Mouse (Mus musculus) adrenal gland, postnatal 36 days (tissue): ENCODE results near the gene Gm45208. TPM values are rescaled to one million over a fixed set of nuclear protein-coding genes. Genes with fewer than 3 reads are reported as not detected.

ENCODE experiments used
- DNase-seq, 2 experiments: peaks; one replicate each; pipeline ENCODE4 v3.0.0; 2021; ENCODE audit warnings: mixed read lengths in 1 of 2
- total RNA-seq, 2 experiments: library from RNA; stranded (reverse); gene quantifications; 2 replicates each; pipeline ENCODE4 v1.2.3; 2021

The Gm45208 gene
- total RNA-seq, 2 experiments from 2014 or later = 0.43 TPM; not detected in 1

- DNase-seq = peak; percentile 23 to 52
Observed at GRCm38 (mm10) chrX:7727176-7727575, 5.1 kb downstream of the Gm45208 start.

GRCm38 (mm10) chrX:7728215-7728921, 6.3 kb downstream of the Gm45208 start, which contains the start of gene Praf2:
TSS of gene Praf2 (plus strand) at chrX:7728439.
- peak; percentile 79 to 82 for DNase-seq

DNA sequence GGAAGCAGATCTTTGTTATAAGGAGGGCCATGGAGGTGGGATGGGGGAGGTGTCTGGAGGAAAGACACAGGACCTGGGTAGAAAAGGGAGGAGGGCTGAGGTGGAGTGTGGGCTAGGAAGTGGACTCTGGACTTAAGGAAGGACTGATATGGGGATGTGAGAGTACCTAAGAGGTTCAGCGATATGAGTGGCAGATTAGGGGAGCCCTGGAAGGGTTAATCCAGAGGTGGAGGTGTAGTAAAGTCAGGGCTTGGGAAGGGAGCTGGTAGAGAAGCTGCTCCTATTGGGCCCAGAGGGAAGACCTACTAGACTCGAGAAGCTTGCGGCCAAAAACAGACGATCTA, 6.8 kb downstream of the Gm45208 start:
- DNase-seq = no peak

GRCm38 (mm10) chrX:7733571-7734156, 11.6 kb downstream of the Gm45208 start:
- DNase-seq = peak; percentile 74 to 82

DNA sequence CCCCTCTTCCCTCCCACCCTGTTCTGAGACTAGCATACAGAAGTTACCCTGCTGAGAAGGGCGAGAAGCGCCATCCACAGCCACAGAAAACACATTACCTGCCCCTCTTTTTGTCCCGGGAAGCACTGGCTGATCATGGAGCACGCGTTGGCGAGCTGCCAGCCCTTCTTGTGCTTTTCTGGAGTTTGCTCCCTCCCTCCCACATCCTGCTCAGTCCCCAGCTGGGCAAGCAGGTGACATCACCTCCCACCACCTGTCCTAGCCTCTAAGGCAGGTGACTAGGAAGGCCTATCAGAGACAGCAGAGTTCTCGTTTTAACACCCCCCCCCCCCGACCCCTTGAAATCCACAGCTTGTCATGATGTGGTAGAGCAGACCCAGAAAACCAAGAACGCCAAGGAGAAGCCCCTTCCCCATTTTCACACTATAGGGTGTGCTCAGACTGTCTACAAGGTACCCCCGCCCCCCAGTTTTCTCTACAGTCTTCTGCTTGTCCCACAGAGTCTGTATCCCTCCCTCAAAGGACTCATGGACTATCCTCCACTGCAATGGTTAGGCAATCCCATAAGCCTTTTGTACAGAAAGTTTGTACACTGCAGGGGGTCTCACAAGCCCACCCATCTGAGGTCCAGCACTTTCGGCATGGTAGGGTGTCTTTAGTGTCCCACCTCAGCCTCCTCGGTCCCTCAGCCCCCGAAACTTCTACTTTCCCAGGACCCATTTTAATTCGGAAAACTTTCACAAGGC, 17.5 kb downstream of the Gm45208 start:
- no peak for DNase-seq

DNA sequence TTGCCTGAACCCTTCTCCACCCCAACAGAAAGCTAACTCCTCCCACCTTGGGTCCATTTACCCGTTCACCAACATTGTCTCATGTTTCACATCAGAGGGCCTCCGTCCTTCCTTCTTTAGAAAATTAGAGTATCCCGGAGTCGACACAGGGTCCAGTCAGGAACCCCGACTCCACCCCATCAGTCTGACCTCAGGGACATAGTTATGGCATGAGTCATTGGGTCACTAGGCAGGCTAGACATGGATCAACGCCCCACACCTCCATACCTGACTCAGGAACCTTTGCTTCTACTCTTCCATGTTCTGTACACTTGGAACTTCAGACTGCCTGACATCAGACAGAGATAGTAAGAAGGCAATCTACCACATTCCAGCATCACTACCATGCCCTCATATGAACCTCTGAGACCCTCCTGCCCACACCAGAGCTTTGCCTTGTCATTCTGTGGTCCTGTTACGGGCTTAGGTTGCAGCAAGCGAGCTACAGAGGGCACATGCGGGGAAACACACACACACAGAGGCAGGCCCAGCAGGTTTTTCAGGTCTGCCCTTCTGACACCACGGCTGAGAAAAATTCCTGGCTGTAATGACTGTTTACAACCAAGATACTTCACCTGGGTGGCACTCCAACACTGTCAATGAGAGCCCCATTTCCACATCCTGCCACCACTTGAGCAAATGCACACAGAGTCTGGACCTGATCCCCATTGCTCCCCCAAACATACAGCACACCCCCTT, 18.2 kb downstream of the Gm45208 start:
- no peak for DNase-seq

DNA sequence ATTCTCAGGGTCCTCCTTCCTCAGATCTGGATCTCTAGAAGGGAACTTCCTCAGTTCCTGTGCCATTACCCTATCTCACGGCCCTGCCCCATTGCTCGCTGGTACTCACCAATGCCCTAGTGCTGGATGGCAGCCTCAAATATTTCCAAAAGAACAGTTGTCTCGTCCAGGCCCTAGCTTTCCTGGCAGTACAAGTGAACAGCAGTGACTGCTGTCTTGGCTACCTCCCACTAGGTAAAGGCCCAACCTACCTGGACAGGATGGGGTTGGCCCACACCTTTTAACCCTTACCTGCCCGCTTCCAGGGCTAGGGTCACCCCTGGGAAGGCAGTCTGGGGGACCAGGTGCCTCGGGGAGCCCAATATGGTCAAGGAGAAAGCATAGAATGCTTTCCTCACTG, 19.1 kb downstream of the Gm45208 start:
- no peak for DNase-seq

GRCm38 (mm10) chrX:7743470-7743869, 21.4 kb downstream of the Gm45208 start:
- no peak for DNase-seq

DNA sequence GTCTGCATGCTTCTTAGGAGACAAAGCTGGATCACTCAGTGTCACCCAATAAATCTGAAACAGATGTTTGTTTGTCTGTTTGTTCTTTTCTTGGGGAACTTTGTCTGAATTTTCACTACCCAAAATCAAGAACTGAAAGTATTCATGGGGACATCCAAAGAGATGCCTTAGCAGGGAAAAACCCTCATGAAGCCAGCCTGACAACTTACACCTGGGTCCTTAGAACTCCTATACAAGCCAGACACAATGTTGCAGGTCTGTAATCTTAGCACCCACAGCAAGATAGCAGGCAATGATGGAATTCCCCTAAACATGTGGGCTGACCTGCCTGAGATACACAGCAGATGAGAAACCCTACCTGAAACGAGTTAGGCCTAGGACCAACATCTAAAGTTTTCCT, 22.9 kb downstream of the Gm45208 start:
- no peak for DNase-seq

- DNase-seq = no peak
Observed at GRCm38 (mm10) chrX:7745429-7745828, 23.4 kb downstream of the Gm45208 start.

GRCm38 (mm10) chrX:7750432-7751116, 28.5 kb downstream of the Gm45208 start, which contains the start of gene Ccdc120:
TSS of gene Ccdc120 (minus strand) at chrX:7750905.
- peak; percentile 76 to 79 for DNase-seq

DNA sequence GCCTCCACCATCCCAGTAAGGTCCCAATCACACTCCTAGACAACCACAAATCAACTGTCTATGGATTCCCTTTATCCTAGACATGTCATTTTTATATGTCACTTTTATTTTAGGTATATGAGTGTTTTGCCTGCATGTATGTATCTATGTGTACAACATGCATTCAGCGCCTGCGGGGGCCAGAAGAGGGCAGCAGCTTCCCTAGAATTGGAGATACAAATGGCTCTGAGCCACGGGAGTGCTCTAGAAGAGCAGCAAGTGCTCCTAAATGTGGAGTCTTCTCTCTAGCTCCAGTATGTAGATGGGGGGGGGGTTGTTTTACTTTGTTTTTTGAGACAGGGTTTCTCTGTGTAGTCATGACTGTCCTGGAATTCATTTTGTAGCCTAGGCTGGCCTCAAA, 31.6 kb downstream of the Gm45208 start:
- DNase-seq = peak in 1 of 2 experiments; percentile 44

- peak; percentile 93 for DNase-seq
Observed at GRCm38 (mm10) chrX:7762137-7762920, 40.3 kb downstream of the Gm45208 start, which contains the start of gene Tfe3. TSS of gene Tfe3 (plus strand) at chrX:7762560.

GRCm38 (mm10) chrX:7762921-7763197, 40.8 kb downstream of the Gm45208 start:
- DNase-seq = no peak

DNA sequence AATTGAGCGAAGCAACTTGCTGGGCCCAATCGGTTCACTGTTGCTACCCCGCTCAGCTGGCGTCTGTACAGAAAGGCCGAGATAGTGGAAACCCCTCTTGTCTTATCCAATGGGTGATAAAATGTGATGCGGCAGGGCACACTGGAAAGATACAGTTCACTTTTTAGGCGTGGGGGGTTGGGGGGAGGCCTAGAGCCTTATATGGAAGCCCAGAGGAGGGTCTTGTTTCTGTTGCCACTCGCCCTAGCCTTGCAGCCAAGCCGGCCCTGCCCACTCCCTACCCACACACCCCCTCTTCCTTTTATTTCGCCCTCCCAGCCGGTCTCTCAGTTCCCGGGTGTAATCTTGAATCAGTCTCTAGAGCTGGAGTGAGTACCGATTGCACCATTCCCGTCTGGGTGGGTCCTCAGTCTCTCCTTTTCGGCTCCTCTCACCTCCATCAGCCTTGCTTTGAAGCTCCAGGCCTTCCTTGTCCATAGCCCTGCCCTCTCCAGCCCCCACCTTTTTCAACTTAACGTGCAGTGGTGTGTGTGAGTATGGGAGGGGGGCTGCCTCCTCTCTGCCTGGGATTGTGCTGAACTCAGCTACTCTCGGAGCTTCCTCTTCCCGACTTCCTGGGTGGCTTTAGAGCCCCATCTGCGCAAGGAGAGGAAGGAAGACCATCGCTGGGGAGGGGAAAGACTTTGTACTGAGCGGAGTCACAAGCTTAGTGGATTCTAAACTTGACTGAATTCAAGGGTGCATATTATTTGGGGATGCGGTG, 41.8 kb downstream of the Gm45208 start:
- peak; percentile 37 to 43 for DNase-seq

GRCm38 (mm10) chrX:7764657-7765280, 42.7 kb downstream of the Gm45208 start:
- no peak for DNase-seq

DNA sequence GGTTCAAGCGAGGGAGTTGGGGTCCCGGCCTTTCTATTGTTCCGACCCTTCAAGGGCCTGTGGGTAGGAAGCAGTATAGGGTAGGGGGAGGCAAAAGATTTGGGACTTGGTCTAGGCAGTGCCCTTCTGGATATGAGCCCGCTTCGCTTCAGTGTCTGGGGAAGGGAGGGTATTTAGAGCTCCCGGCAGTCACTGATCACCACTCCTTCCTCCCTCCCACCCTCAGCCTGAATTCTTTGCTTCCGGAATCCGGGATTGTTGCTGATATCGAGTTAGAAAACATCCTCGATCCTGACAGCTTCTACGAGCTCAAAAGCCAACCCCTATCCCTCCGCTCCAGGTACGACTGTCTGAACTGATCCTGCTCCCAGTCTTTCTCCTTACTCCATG, 43.2 kb downstream of the Gm45208 start:
- no peak for DNase-seq

DNA sequence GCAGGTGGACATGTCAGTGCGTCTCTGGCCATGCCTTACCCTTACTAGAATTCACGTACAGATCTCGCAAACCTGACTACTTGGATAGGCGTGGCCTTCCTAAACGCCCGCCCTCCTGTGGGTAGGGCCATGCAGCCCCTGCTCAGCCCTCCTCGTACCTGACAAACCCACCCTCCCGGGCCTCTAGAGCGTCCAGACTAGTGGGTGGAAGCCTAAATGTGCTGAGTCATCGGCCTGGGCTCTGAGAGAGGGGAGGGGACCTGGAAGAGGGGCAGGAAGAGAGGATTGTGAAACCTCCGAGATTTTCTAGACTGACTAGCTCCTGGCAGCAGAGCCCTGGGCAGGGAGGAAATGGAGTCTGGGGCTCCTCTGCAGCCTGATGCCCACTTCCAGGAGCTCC, 43.7 kb downstream of the Gm45208 start:
- DNase-seq = peak; percentile 66 to 69

DNA sequence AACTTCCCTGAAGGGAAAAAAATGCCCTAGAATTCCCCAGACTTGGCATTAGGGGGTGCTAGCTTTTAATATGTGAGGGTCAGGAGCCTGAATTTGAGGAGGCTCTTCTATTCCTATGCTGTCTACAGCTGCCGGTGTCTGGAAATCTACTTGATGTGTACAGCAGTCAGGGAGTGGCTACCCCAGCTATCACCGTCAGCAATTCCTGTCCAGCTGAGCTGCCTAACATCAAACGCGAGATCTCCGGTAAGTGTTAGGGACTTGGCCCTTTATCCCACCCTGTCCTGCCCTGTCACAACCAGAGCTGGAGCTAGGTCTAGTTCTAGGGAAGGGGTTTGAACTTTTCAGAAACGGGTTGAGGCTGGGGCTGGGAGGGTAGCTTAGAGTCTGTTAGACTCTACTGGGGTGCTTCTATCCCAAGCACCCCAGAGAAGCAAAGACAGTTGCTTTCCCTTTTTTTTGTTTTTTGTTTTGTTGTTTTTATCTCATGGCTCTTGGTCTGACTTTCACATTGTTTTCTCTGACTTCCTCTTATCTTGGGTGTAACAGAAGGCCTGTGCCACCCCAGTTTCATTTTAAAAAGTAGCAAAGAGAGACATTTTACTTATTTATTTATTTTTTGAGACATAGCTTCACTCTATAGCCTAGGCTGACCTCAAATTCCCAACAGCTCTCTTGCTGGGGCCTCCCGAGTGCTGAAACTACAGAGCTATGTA, 47.4 kb downstream of the Gm45208 start:
- no peak for DNase-seq
